Mouse (Mus musculus) embryo, embryonic 11.5 days (tissue): ENCODE results near the gene Scnm1.
"Not testable (repeated sequence)": the region's sequence is repeated elsewhere in the genome, so short reads cannot be mapped to it uniquely, and the experiment has no call there.

Source experiments
- DNase-seq: peaks from one replicate; pipeline ENCODE4 v3.0.0-alpha.2; 2012; ENCODE audit warnings: low read depth, low spot score

Gene Scnm1

DNA sequence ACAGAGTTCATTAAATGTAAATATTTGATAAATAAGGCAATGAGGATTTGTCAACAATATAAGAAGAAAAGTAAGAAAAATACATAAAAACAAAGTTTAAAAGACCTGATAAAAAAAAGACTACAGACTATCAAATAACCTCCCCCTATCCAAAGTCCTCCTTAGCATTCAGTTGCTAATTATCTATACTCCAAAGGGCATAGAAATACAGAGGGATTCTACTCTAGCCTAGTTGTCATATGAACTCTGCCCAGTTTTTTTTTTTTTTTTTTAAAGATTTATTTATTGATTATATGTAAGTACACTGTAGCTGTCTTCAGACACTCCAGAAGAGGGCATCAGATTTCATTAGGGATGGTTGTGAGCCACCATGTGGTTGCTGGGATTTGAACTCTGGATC lies 26.5 kb downstream of the Scnm1 start:
- DNase-seq: not testable (repeated sequence)

- DNase-seq: peak; percentile 98
Measured at GRCm38 (mm10) chr3:95106338-95107117, 27.3 kb downstream of the Scnm1 start, which contains the start of gene Pip5k1a. TSS of gene Pip5k1a (minus strand) at chr3:95106930.

GRCm38 (mm10) chr3:95105586-95106337 lies 28.0 kb downstream of the Scnm1 start:
- DNase-seq: no peak

DNA sequence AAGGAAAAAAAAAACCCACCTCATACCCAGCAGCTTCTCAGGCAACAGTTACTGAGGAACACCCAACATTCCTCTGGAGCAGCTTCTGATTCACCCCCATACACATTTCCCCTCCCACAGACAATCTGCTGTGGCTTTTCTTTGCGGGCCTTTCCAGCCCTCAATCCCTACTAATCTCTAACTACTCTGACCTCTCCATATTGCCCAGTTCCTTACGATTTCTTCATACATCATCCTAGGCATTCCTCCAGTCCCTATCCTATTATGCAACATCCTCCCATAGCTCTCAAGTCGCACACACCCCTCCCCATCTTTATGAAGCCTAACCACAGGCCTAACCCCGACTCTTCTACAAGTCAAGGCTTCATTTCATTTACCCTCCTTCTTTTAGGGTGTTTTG lies 28.7 kb downstream of the Scnm1 start:
- DNase-seq: no peak

- DNase-seq: no peak
Measured at GRCm38 (mm10) chr3:95100854-95101253, 33.0 kb downstream of the Scnm1 start.

- no peak for DNase-seq
Measured at GRCm38 (mm10) chr3:95088071-95088470, 45.7 kb downstream of the Scnm1 start.
